Mouse (Mus musculus): ENCODE measurements around the gene Pnp2. TPM values are rescaled to one million over a fixed set of nuclear protein-coding genes. Genes with fewer than 3 reads are reported as not detected.

Gene Pnp2
- 2.7 and 4.3 TPM in 2 replicates for polyA plus RNA-seq (2012; rRNA removed; ENCODE audit: low replicate concordance)

GRCm38 (mm10) chr14:50955942-50956508 lies at the start of gene Pnp2:
Gene Pnp2 (plus strand): TSS chr14:50955992.

GRCm38 (mm10) chr14:50924281-50925064 lies 31.3 kb upstream of the Pnp2 start, which contains the start of the genes Osgep and Apex1:
Gene Osgep (minus strand): TSS chr14:50924893.
Gene Apex1 (plus strand): TSS chr14:50924968.

GRCm38 (mm10) chr14:50930754-50931492 lies 24.9 kb upstream of the Pnp2 start, which contains the start of the genes Pip4p1 and Pnp:
Gene Pip4p1 (minus strand): TSS chr14:50930856.
Gene Pnp (plus strand): TSS chr14:50931082.

GRCm38 (mm10) chr14:50943932-50944667 lies 11.7 kb upstream of the Pnp2 start, which contains the start of gene Gm49342:
Gene Gm49342 (plus strand): TSS chr14:50944517.

GRCm38 (mm10) chr14:51007152-51007801 lies 51.5 kb downstream of the Pnp2 start, which contains the start of gene Rnase10:
Gene Rnase10 (plus strand): TSS chr14:51007751.

Other genes starting within 250 kb of the Pnp2 start
- not detected in 2 replicates for gene Olfr748, start 248.6 kb upstream of the Pnp2 start, polyA plus RNA-seq (2012; rRNA removed; ENCODE audit: low replicate concordance)
- gene Olfr749, start 210.9 kb upstream of the Pnp2 start, polyA plus RNA-seq (2012; rRNA removed; ENCODE audit: low replicate concordance), result not detected in 2 replicates
- gene Ttc5, start 170.5 kb upstream of the Pnp2 start, polyA plus RNA-seq (2012; rRNA removed; ENCODE audit: low replicate concordance), result 26.7 and 39.9 TPM in 2 replicates
- not detected in 2 replicates for gene Ccnb1ip1, start 148.3 kb upstream of the Pnp2 start, polyA plus RNA-seq (2012; rRNA removed; ENCODE audit: low replicate concordance)
- gene Parp2, start 148.2 kb upstream of the Pnp2 start, polyA plus RNA-seq (2012; rRNA removed; ENCODE audit: low replicate concordance), result 17.6 and 22.6 TPM in 2 replicates
- gene Tep1, start 85.4 kb upstream of the Pnp2 start, polyA plus RNA-seq (2012; rRNA removed; ENCODE audit: low replicate concordance), result 42.1 and 45.4 TPM in 2 replicates
- 1.4 and 5.6 TPM in 2 replicates for gene Klhl33, start 58.5 kb upstream of the Pnp2 start, polyA plus RNA-seq (2012; rRNA removed; ENCODE audit: low replicate concordance)
- gene Osgep, start 31.1 kb upstream of the Pnp2 start, polyA plus RNA-seq (2012; rRNA removed; ENCODE audit: low replicate concordance), result 96.7 and 170 TPM in 2 replicates
- gene Apex1, start 31.0 kb upstream of the Pnp2 start, polyA plus RNA-seq (2012; rRNA removed; ENCODE audit: low replicate concordance), result 50.6 and 81.1 TPM in 2 replicates
- gene Pip4p1, start 25.1 kb upstream of the Pnp2 start, polyA plus RNA-seq (2012; rRNA removed; ENCODE audit: low replicate concordance), result 98.7 and 110 TPM in 2 replicates
- 65.9 and 76.6 TPM in 2 replicates for gene Pnp, start 24.9 kb upstream of the Pnp2 start, polyA plus RNA-seq (2012; rRNA removed; ENCODE audit: low replicate concordance)
- 54.4 and 76.0 TPM in 2 replicates for gene Gm49342, start 11.5 kb upstream of the Pnp2 start, polyA plus RNA-seq (2012; rRNA removed; ENCODE audit: low replicate concordance)
- 0.47 and 0.87 TPM in 2 replicates for gene Rnase10, start 51.8 kb downstream of the Pnp2 start, polyA plus RNA-seq (2012; rRNA removed; ENCODE audit: low replicate concordance)
- 0.10 and 0.30 TPM in 2 replicates for gene Rnase9, start 85.9 kb downstream of the Pnp2 start, polyA plus RNA-seq (2012; rRNA removed; ENCODE audit: low replicate concordance)
- gene Rnase11, start 94.2 kb downstream of the Pnp2 start, polyA plus RNA-seq (2012; rRNA removed; ENCODE audit: low replicate concordance), result not detected in 2 replicates
- 0.72 TPM in 1 of 2 replicates, not detected in the other for gene Rnase12, start 101.7 kb downstream of the Pnp2 start, polyA plus RNA-seq (2012; rRNA removed; ENCODE audit: low replicate concordance)
- not detected in 2 replicates for gene Olfr750, start 118.4 kb downstream of the Pnp2 start, polyA plus RNA-seq (2012; rRNA removed; ENCODE audit: low replicate concordance)
- 351 and 371 TPM in 2 replicates for gene Rnase4, start 135.1 kb downstream of the Pnp2 start, polyA plus RNA-seq (2012; rRNA removed; ENCODE audit: low replicate concordance)
- 28.9 and 32.3 TPM in 2 replicates for gene Ang, start 135.2 kb downstream of the Pnp2 start, polyA plus RNA-seq (2012; rRNA removed; ENCODE audit: low replicate concordance)
- not detected in 2 replicates for gene Eddm3b, start 158.4 kb downstream of the Pnp2 start, polyA plus RNA-seq (2012; rRNA removed; ENCODE audit: low replicate concordance)
- 8.0 and 12.6 TPM in 2 replicates for gene Rnase6, start 167.9 kb downstream of the Pnp2 start, polyA plus RNA-seq (2012; rRNA removed; ENCODE audit: low replicate concordance)
- gene Rnase1, start 190.8 kb downstream of the Pnp2 start, polyA plus RNA-seq (2012; rRNA removed; ENCODE audit: low replicate concordance), result 0.24 and 3.5 TPM in 2 replicates
- gene Rnase2b, start 206.3 kb downstream of the Pnp2 start, polyA plus RNA-seq (2012; rRNA removed; ENCODE audit: low replicate concordance), result not detected in 2 replicates
- gene Ang2, start 243.2 kb downstream of the Pnp2 start, polyA plus RNA-seq (2012; rRNA removed; ENCODE audit: low replicate concordance), result not detected in 2 replicates
- not detected in 2 replicates for gene Ear14, start 247.4 kb downstream of the Pnp2 start, polyA plus RNA-seq (2012; rRNA removed; ENCODE audit: low replicate concordance)

Measured in subcutaneous adipose tissue, adult 2 months (tissue).